Mouse (Mus musculus) spleen, adult 2 months (tissue): ENCODE measurements around the gene Anapc13.

Source experiments
- CTCF ChIP-seq: fragments of 200-500 bp; IDR thresholded peaks from 2 replicates; pipeline ENCODE4 v1.5.1; 2011; ENCODE audit warnings: mild to moderate bottlenecking, inconsistent platforms; ENCODE audit not compliant: insufficient read depth, insufficient read length, insufficient replicate concordance; ENCODE audit errors: extremely low read depth
- POLR2A ChIP-seq: fragments of 200-500 bp; IDR thresholded peaks from 2 replicates; pipeline ENCODE4 v1.6.1; 2011; ENCODE audit warnings: low read depth, low read length, inconsistent platforms

- TF ChIP-seq CTCF: no peak
- no peak for TF ChIP-seq POLR2A
Observed at GRCm38 (mm10) chr9:102595662-102596436, 30.2 kb upstream of the Anapc13 start.
